Mouse (Mus musculus): ENCODE results near the gene Cbfa2t2.

- TF ChIP-seq CTCF (IDR thresholded peaks at IDR 0.05; ENCODE audit: borderline replicate concordance, insufficient read depth, low read length), result no peak
- TF ChIP-seq POLR2A (IDR thresholded peaks at IDR 0.05; ENCODE audit: low read depth, low read length), result no peak
Measured at GRCm38 (mm10) chr2:154426188-154426904, 9.9 kb upstream of the Cbfa2t2 start.
